Mouse (Mus musculus) MEL (cell line): ENCODE data around the gene Klk4.

Source experiments
- CHD2 ChIP-seq: IDR thresholded peaks from 2 replicates; pipeline ENCODE4 v1.6.1; 2011; ENCODE audit warnings: low read length, improper control_type of control experiment
- CTCF ChIP-seq, 3 experiments: IDR thresholded peaks in 2 of 3; conservative IDR thresholded peaks in 1 of 3; 2 replicates each; pipeline ENCODE4 v1.5.1; 2011 to 2012; ENCODE audit warnings: low read length in 3 of 3, low read depth in 2 of 3, mild to moderate bottlenecking in 2 of 3, improper control_type of control experiment in 1 of 3, inconsistent platforms in 1 of 3, mixed read lengths in 1 of 3, moderate library complexity in 1 of 3; ENCODE audit not compliant: control insufficient read depth in 1 of 3, insufficient read depth in 1 of 3, poor library complexity in 1 of 3, severe bottlenecking in 1 of 3
- E2F4 ChIP-seq: IDR thresholded peaks from 2 replicates; pipeline ENCODE4 v1.6.1; 2011; ENCODE audit warnings: low read depth, low read length, improper control_type of control experiment, borderline replicate concordance
- ELF1 ChIP-seq: IDR thresholded peaks from 2 replicates; pipeline ENCODE4 v1.6.1; 2014; ENCODE audit warnings: low read depth, mild to moderate bottlenecking, inconsistent platforms, low read length, improper control_type of control experiment, moderate library complexity
- ETS1 ChIP-seq: IDR thresholded peaks from 2 replicates; pipeline ENCODE4 v1.6.1; 2012; ENCODE audit warnings: low read depth, mild to moderate bottlenecking, inconsistent platforms, low read length, improper control_type of control experiment, moderate library complexity
- GABPA ChIP-seq: IDR thresholded peaks from 2 replicates; pipeline ENCODE4 v1.6.1; 2012; ENCODE audit warnings: low read depth, mild to moderate bottlenecking, inconsistent platforms, low read length, improper control_type of control experiment, moderate library complexity
- GATA1 ChIP-seq: IDR thresholded peaks from 2 replicates; pipeline ENCODE4 v1.6.1; 2011; ENCODE audit warnings: low read depth, low read length, improper control_type of control experiment
- MAZ ChIP-seq: IDR thresholded peaks from 2 replicates; pipeline ENCODE4 v1.6.1; 2012; ENCODE audit warnings: low read depth, mild to moderate bottlenecking, inconsistent platforms, low read length, improper control_type of control experiment
- RAD21 ChIP-seq: IDR thresholded peaks from 2 replicates; pipeline ENCODE4 v1.6.1; 2011; ENCODE audit warnings: mild to moderate bottlenecking, low read depth, low read length, improper control_type of control experiment
- SIN3A ChIP-seq: IDR thresholded peaks from 2 replicates; pipeline ENCODE4 v1.6.1; 2012; ENCODE audit warnings: low read length, improper control_type of control experiment, inconsistent platforms
- TCF12 ChIP-seq: IDR thresholded peaks from 2 replicates; pipeline ENCODE4 v1.6.1; 2014; ENCODE audit warnings: low read depth, mild to moderate bottlenecking, inconsistent platforms, low read length, improper control_type of control experiment, moderate library complexity
- UBTF ChIP-seq: IDR thresholded peaks from 2 replicates; pipeline ENCODE4 v1.6.1; 2012; ENCODE audit warnings: low read depth, mild to moderate bottlenecking, inconsistent platforms, low read length, improper control_type of control experiment, moderate library complexity, borderline replicate concordance; ENCODE audit not compliant: insufficient read depth

- TF ChIP-seq CTCF (IDR thresholded peaks at IDR 0.05 in 2 of 3, conservative IDR thresholded peaks at IDR 0.05 in 1 of 3; ENCODE audit: control insufficient read depth in 1 of 3, insufficient read depth in 1 of 3, low read depth in 2 of 3, low read length in 3 of 3, poor library complexity in 1 of 3, severe bottlenecking in 1 of 3) (no peak), RAD21 (no peak), UBTF (no peak), E2F4 (no peak), MAZ (no peak), GATA1 (no peak), CHD2 (no peak), SIN3A (no peak), TCF12 (no peak), ETS1 (no peak), ELF1 (no peak), GABPA (no peak)
Measured at GRCm38 (mm10) chr7:43891788-43892187, 10.8 kb downstream of the Klk4 start.
